Mouse (Mus musculus): ENCODE data around the gene 4930524B15Rik.
"Not testable (repeated sequence)": the region's sequence is repeated elsewhere in the genome, so short reads cannot be mapped to it uniquely, and the experiment has no call there.

The 4930524B15Rik gene

GRCm38 (mm10) chr11:31992535-31992934, 27.1 kb downstream of the 4930524B15Rik start:
- no peak for DNase-seq

GRCm38 (mm10) chr11:31999716-32000115, 34.3 kb downstream of the 4930524B15Rik start:
- no peak for DNase-seq

GRCm38 (mm10) chr11:32000281-32000680, 34.9 kb downstream of the 4930524B15Rik start, which contains the start of gene Nsg2:
Gene Nsg2, plus strand, starts transcription at chr11:32000463.
- peak; percentile 82 to 88 for DNase-seq

GRCm38 (mm10) chr11:32001181-32001910, 36.0 kb downstream of the 4930524B15Rik start:
- DNase-seq, result peak; percentile 26 to 44

GRCm38 (mm10) chr11:32002670-32003072, 37.3 kb downstream of the 4930524B15Rik start:
- DNase-seq, result peak in 1 of 2 experiments; percentile 34

- DNase-seq, result not testable (repeated sequence)
Observed at GRCm38 (mm10) chr11:32008049-32008448, 42.7 kb downstream of the 4930524B15Rik start.

- DNase-seq, result no peak
Observed at GRCm38 (mm10) chr11:32008852-32009251, 43.5 kb downstream of the 4930524B15Rik start.

- peak; percentile 42 to 62 for DNase-seq
Observed at GRCm38 (mm10) chr11:32009961-32010662, 44.7 kb downstream of the 4930524B15Rik start.

- no peak for DNase-seq
Observed at GRCm38 (mm10) chr11:32010663-32010970, 45.2 kb downstream of the 4930524B15Rik start.

GRCm38 (mm10) chr11:32011867-32012603, 46.6 kb downstream of the 4930524B15Rik start:
- no peak for DNase-seq

- no peak for DNase-seq
Observed at GRCm38 (mm10) chr11:32013014-32013427, 47.6 kb downstream of the 4930524B15Rik start.

GRCm38 (mm10) chr11:32013561-32013960, 48.2 kb downstream of the 4930524B15Rik start:
- DNase-seq, result no peak

- DNase-seq, result peak in 1 of 2 experiments; percentile 17
Observed at GRCm38 (mm10) chr11:32018201-32018600, 52.8 kb downstream of the 4930524B15Rik start.

GRCm38 (mm10) chr11:32020031-32020965, 54.9 kb downstream of the 4930524B15Rik start:
- DNase-seq, result peak in 1 of 2 experiments; percentile 35

- no peak for DNase-seq
Observed at GRCm38 (mm10) chr11:32026634-32027033, 61.2 kb downstream of the 4930524B15Rik start.

- no peak for DNase-seq
Observed at GRCm38 (mm10) chr11:32027474-32028342, 62.3 kb downstream of the 4930524B15Rik start.

- DNase-seq, result no peak
Observed at GRCm38 (mm10) chr11:32028605-32029004, 63.2 kb downstream of the 4930524B15Rik start.

Data from cerebellum, postnatal 25 days (tissue).